ENCODE assay signal across 18 mouse cellular contexts in genomic region chr13:52654081-52654829, GRCm38 (mm10).
DNase-seq lines count a peak whose midpoint lies in the region; ATAC-seq and TF ChIP-seq lines count a peak whose summit lies in the region.
"Had no signal": no experiment of that assay in that cellular context is flagged by ENCODE, and none has a peak within 500 bp of the region (broad histone marks: within the 10 kb centered on the region; RNA-seq: fewer than 3 reads in every experiment).

No protein-coding gene starts in this region.

- no peak overlapping the region for H3K4me2 ChIP-seq in kidney, embryonic 16.5 days (replicated peaks; ENCODE audit: low read depth, low read length)
- H3K4me2 ChIP-seq: heart, embryonic 15.5 days; liver, embryonic 11.5 days had no signal

- H3K4me3 ChIP-seq in kidney, embryonic 16.5 days (ENCODE audit: low read length) = no peak overlapping the region
- H3K4me3 ChIP-seq in gastrocnemius, adult 2 months = no peak overlapping the region
- H3K4me3 ChIP-seq: heart, embryonic 15.5 days had no signal

- TF ChIP-seq CTCF in gastrocnemius, adult 2 months (IDR thresholded peaks at IDR 0.05) = no peak

- H3K27me3 ChIP-seq in kidney, embryonic 16.5 days (ENCODE audit: insufficient read depth, low read length) = peaks cover 6% of the 10 kb centered on the region; the same call in 1 of the 2 replicates

- no peak for ATAC-seq in kidney, embryonic 16.5 days (ENCODE audit: low FRiP score, low TSS enrichment)
- ATAC-seq: hindbrain, postnatal 0 days; midbrain, embryonic 16.5 days had no signal

- peak; percentile 41 for DNase-seq in kidney, postnatal 10 days
- peak; percentile 76 for DNase-seq in gastrocnemius, adult 2 months
- peak; percentile 24 to 25 for DNase-seq in heart, adult 9 months (ENCODE audit: low spot score in 2 of 2)
- peak; percentile 49 for DNase-seq in lung, postnatal 14 days
- no peak for DNase-seq in yolk sac, embryonic 10.5 days (ENCODE audit: low spot score)
- no peak for DNase-seq in urinary bladder, postnatal 10 days (ENCODE audit: low spot score)
- no peak for DNase-seq in urinary bladder, adult 18-20 months (ENCODE audit: low spot score in 2 of 2)
- DNase-seq: adrenal gland, adult 2 months; cerebellum, adult 8-10 months; kidney, adult 2 months; right cerebral cortex, postnatal 4 days; thymus, adult 18-20 months had no signal

- H3K36me3 ChIP-seq in kidney, embryonic 16.5 days (ENCODE audit: insufficient read depth, low read length) = no peaks in the 10 kb centered on the region
- H3K36me3 ChIP-seq: G1E; heart, embryonic 15.5 days had no signal

- no peak overlapping the region for H3K9ac ChIP-seq in kidney, embryonic 16.5 days (replicated peaks; ENCODE audit: low read length)
- H3K9ac ChIP-seq: heart, embryonic 15.5 days had no signal

- H3K4me1 ChIP-seq in kidney, embryonic 16.5 days (ENCODE audit: insufficient read depth, low read length) = peaks cover 6% of the 10 kb centered on the region; the same call in 1 of the 2 replicates
- H3K4me1 ChIP-seq: heart, embryonic 15.5 days had no signal

- intact Hi-C loops in gastrocnemius, adult 2 months (cut with DNase I) = loop anchor here (5.0 kb wide), 1 partner anchor 703 kb away; no protein-coding TSS in a partner anchor

- WGBS in kidney, embryonic 16.5 days = 56% methylated on average over 12 of the region's 12 CpGs

- H3K9me3 ChIP-seq in kidney, embryonic 16.5 days (ENCODE audit: low read length) = no peaks in the 10 kb centered on the region
- H3K9me3 ChIP-seq: heart, embryonic 15.5 days had no signal

- no peak overlapping the region for H3K27ac ChIP-seq in kidney, embryonic 16.5 days (ENCODE audit: low read length)
- no peak overlapping the region for H3K27ac ChIP-seq in gastrocnemius, adult 2 months
- H3K27ac ChIP-seq: heart, embryonic 15.5 days; hindbrain, postnatal 0 days had no signal

Comparison
In these comparisons a context has a peak if more than half of its experiments do, and no peak if none do; other contexts are left out.
1. DNase-seq: peak in kidney, postnatal 10 days (single experiment), gastrocnemius, adult 2 months (single experiment), heart, adult 9 months (2 of 2) and lung, postnatal 14 days (single experiment); none in yolk sac, embryonic 10.5 days (single experiment), urinary bladder, postnatal 10 days (single experiment) and urinary bladder, adult 18-20 months (0 of 2).